Mouse (Mus musculus) layer of hippocampus, adult 6 months (tissue): ENCODE data around the gene Gm10945. TPM values are rescaled to one million over a fixed set of nuclear protein-coding genes. Genes with fewer than 3 reads are reported as not detected.

Experiments used
- long read RNA-seq, 2 experiments: library from polyadenylated mRNA; unstranded; transcript quantifications; one replicate each; pipeline ENCODE4 v2.0.0; 2019 to 2020
- polyA plus RNA-seq: library from polyadenylated mRNA; unstranded; fragments of <200 nt; fragmentation: Nextera tagmentation; gene quantifications from 2 replicates; pipeline ENCODE4 v1.2.3, GENCODE M21; 2021

The Gm10945 gene
- not detected in 2 replicates for polyA plus RNA-seq
- long read RNA-seq, experiment 1 = 0 reads
- long read RNA-seq, experiment 2 = 0 reads

GRCm38 (mm10) chr10:6761287-6761811 is at the start of gene Gm10945:
Gene Gm10945, minus strand, starts transcription at chr10:6761761.

DNA sequence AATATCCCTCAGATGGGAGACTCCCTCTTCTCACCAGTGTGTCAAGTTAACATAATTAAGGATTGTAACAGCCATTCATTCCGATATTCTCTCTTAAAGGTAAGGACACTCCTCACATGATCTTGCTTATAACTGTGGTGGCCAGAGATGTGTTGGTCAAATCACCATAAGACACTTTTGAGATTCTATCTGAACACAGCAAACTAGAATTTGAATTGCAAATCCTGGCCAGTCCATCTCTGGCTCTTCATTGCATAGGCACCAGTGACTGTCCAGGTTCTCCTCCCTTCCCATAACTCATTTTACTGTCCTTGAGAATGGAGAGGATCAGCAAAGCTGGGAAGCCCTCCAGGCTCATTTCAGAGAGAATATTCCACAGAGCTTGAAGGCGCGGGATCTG is 3.4 kb downstream of the Gm10945 start, which contains the start of gene Oprm1:
TSS of gene Oprm1 (plus strand) at position 301 of the 400 bp plus-strand sequence.

Other genes with a start within 250 kb of the Gm10945 start
- 3.2 and 4.0 TPM in 2 replicates for gene Oprm1, start 3.3 kb downstream of the Gm10945 start, polyA plus RNA-seq